Mouse (Mus musculus): ENCODE data around the gene Rap1gap2.

Gene Rap1gap2

DNA sequence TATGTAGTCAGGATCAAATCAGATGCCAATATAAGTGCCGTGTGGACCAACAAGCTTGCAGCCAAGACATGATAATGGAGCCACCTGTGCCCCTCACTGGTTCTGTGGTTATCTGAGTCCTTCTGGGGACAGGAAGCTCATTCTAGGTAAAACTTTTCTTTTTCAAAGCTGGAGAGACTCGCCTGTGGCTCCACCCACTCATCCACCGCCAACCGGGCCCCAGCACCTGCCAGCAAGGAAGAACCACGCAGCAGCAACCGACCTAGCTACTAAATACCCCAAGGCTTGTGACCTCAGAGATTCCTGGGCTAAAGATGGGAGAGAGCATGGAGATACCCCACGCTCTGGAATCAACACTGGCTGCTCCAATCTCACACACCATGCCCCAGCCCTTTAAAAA is 205.5 kb downstream of the Rap1gap2 start:
- peak; percentile 73 for DNase-seq

DNA sequence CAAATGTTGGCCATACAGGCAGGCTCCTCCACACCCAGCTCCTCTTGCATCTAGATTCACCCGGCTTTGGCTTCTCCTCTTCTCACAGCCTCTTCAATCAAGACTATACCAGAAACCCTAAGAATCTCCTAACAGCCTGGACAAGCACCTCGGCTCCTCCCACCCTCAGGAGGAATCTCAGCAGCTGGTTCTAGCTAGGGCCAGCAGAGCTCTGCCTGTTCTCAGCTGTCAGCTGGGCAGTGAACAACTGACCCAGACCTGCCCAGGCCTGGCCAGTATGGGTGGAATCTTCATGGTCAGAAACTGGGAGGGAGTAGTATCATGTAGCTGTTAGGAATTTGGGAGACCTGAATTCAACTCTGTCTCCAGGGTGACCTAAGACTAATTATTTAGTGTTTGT is 206.5 kb downstream of the Rap1gap2 start:
- no peak for DNase-seq

DNA sequence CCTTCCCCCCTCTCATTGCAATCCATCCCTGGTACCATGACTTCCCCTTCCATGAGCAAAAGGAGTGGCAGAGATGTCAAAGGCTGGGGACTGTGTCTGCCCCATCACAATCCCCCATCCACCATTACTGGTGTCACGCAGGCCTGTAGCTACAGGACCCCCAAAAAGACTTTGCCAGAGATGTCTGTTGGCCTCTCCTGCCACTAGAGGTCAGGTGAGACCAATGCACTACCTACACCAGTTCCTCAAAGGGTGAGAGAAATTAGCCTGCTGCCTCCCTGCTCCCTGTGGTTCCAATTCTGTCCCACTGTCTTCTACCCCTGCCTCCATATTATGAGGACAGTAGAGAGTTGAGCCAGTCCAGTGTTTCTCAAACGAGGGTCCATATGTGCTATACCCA is 208.6 kb downstream of the Rap1gap2 start:
- peak; percentile 57 for DNase-seq

DNA sequence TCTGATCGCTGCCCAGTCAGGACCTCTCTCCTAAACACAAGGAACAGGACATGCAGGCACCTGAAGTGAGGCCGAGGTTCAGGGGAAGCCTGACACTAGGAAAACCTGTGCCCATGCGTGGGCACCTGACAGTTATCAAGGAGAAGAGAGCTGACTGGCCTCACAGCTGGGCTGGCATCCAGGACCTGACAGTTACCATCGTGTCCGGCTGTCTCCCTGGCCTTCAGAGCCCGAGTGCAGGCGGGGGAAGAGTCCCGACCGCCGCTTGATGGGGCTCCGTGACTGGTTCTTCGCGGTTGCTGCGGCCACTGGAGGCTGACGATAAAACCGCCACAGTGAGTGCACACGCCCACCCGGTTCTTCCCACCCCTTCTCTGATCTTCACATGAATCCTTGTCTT is 215.1 kb downstream of the Rap1gap2 start:
- no peak for DNase-seq

DNA sequence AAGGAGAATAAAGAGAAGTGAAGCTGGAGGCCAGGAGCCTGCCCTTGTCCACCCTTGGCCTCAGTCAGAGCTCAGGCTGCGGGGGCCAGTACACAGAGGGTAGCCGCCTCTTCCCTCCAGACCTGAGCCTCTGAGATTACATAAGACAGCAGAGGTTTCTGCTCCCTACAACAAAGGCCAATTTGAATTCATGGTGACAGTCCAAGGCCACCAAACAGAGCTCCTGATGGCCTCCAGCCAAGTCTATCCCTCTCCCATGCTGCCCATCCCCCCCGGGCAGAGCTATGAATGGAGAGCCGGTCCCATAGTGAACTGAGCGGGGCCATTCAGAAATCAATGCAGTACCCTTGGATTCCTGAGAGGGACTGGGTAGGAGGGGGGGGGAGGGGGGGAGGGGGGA is 217.2 kb downstream of the Rap1gap2 start:
- no peak for DNase-seq

DNA sequence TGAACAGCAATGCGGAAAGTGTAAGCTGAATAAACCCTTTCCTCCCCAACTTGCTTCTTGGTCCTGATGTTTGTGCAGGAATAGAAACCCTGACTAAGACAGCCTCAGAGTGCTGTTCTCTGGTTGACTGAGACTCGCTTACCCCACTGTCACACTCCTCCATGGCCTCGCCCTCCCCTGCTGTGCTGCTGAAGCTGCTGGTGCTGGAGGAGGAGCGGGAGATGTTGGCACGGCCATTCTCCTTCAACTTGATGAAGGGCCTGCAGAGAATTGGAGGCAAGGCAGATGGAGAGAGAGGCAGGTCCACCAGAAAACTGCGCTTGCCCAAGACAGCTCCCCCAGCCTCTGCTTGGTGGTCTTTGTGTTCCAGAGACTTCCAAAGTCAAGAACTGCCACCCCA is 217.8 kb downstream of the Rap1gap2 start:
- DNase-seq: no peak

DNA sequence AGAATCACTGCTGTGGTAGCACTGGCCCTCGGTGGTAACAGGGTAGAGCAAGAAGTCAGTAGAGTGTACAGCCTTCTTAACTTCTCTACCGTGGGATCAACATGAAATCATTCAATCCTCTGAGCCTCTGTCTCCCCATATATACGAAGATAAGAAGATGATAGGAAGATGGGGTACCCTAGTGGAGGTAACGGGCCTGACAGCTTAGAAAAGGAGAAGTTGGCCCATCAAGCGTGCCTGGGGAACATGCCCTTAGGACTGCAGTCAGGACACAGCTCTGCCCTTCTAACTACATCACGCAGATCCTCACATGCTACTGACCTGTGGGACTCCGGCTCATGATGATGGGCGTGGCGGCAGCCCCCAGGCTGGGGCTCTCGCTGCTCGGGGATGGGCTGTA is 218.8 kb downstream of the Rap1gap2 start:
- DNase-seq: no peak

DNA sequence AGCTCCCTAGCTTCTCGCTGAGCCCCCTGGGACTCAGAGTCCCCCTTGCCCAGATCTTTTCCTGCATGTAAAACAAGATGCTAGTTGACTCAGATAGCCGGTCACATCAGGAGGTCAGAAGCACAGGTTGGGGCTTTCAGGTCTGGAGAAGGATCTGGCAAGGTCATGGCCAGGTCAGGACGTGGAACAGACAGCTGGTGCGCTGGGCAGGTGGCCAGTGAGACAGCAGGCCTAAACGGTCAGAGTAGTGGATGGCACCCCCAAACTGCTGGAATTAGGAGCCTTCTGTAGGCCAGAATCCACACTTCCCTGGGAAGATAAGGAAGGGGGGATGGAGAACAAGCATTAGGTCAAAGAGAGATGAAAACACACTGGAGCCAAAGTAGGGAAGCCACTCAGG is 223.5 kb downstream of the Rap1gap2 start:
- no peak for DNase-seq

DNA sequence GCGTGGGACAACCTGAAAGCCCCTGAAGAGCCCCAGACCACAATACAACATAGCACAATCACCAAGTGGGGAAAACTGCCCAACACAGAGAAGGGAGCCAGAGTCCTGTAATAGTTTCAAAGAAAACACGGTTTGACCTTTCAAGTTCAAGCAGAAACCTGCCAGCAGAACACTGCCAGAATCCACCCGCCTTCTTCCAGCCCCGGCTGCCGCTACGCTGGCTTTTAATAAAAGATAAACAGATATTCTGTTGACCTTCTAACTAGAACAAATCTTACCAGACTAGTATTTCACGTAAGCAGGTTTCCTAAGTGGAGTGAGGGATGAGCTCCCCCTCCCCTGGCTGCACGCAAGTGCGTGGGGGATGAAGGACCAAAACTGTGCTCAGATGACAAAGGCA is 225.0 kb downstream of the Rap1gap2 start:
- DNase-seq: no peak

DNA sequence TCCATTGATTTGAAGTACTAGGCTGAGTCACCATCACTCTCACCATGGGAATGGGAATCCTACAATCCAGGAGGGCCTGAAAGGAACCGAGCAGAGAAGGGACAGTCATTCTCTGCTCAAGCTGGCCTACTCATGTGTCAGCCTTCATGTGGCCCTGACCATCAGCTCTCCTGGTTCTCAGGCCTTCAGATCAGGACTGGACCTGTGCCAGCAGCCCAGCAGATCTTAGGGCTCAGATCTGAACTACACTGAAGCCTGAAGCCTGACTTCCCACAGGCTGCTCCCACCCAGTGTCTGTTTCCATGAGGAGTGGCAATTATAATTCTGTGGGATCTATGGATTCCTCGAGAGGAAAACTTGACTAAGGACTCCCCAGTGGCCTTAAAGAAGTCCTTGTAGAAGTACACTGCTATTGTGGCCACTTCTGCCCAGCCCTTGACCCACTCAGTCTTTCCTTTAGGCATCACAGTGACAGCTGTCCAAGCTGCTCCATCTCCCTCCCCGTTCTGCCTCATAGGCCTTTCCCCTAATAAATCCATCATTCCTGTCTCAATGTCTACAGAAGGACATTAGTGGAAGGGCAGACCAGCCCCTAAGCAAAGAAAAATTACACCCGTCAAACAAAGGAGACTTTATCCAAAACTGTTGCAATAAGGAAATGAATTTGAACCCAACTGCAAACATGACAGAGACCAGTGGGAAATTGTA is 231.4 kb downstream of the Rap1gap2 start:
- no peak for DNase-seq

DNA sequence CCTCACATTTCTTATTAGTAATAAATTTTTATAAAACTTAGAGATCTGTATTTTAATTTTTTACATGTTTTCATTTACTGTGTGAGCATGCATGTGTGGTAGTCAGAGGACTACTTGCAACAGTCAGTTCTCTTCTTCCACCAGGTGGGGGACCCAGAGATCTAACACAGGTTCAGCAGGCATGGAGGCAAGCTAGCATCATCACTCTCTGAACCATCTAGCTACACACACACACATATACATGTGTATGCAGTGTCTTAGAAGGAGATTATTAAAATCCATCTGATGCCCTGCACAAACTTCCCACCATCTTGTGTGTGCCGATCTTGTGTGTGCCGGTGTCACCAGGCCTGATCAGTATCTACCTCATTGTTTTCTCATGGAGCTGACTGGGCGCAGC is 233.9 kb downstream of the Rap1gap2 start:
- peak; percentile 62 for DNase-seq

DNA sequence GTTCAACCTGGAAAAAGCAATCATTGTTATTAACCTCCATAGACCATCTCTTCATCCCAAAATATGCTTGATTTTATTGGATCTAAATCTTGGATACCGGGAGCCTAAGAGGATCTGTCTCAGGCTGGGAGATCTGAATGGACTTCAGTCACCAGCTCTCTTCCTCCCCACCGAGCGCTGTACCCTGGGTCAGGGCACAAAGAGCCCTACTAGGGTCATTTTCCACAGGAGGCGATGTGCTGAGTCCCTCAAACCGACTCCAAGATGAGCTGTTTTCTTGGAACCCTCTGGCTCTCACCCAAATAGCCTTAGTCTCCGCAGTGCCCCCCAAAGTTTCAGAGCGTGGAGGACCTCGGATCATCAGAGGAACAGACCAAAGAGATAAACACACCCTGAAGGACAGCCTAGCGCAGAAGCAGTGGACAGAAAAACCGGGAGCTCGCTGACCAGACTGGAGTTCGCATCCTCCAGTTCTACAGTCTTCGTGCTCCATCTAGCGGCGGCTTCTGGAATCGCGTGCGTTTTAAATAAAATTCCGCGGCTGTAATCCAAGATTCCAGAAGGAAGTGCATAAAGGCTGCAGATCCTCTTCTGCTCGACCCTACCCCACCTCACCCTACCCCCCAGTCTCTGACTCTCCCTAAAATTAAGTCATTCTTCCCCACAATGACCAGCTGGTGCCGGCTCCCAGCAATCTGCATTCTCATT is 239.2 kb downstream of the Rap1gap2 start:
- DNase-seq: peak; percentile 72

DNA sequence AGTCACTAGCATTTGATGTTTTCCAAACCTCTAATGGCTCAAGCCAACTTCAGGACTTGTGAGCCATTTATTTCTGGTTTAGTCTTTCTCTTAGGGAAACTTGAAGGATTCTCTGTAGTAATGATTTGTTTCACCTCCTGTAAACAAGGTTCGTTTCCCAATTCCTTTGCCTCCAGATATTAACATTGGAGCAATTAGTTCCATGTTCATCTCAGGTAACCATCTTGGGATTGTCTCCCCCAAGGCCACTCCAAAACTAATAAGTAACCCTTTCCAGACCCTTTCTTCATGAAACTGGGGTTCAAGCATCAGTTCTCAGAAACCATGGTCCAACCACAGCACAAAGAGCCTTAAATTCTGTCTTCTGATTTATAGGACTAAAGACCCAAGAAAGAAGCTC is 248.9 kb downstream of the Rap1gap2 start, which contains the start of gene Olfr412:
Olfr412 (plus strand) TSS at position 301 of the 400 bp plus-strand sequence.
- no peak for DNase-seq

DNA sequence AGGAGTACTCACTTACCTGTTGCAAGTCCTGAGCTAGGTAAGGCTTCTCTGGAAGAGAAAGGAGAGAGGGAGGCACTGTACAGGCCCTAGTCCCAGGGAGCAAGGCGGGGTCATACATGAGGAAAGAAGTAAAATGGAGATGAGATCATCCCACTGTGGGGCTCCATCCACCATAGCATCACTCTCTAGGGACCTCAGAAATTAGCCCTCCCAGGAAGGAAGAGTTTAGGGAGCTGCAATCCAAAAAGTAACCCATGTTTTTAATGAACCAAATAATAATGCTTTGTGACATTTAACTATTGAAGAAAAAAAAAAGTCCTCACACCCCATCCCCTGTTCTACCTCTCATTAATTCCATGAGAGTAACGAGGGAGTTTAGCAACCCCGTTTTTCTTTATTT is 258.2 kb downstream of the Rap1gap2 start, which contains the start of gene Olfr411:
Olfr411 (minus strand) TSS at position 101 of the 400 bp plus-strand sequence.
- DNase-seq: no peak

DNA sequence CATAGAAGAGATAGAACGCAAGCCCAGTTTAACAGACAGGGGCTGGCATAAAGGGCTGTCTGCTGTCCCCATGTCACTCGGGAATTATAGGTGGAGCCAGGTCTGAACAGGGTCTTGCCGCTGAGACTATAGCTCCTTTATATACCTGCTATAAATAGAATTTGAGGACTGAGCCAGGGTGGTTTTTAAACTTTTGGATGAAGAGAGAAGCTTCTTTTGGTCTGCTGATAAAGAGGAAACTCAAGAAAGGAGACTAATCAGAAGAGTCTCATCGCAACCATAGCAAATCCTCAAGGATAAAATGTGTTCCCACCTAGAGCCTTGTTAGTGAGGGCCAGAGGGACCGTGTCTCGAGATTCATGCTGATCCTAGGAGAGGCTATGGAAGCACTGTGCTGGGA is 272.8 kb downstream of the Rap1gap2 start, which contains the start of gene Olfr410:
Olfr410 (minus strand) TSS at position 101 of the 400 bp plus-strand sequence.
- DNase-seq: no peak

All from thymus, postnatal 4 days (tissue).